Mouse (Mus musculus) megakaryocyte-erythroid progenitor cell, adult 5-6 weeks (primary cell): ENCODE measurements around the gene Slc51a. TPM values are rescaled to one million over a fixed set of nuclear protein-coding genes. Genes with fewer than 3 reads are reported as not detected.
"Not testable (repeated sequence)": the region's sequence is repeated elsewhere in the genome, so short reads cannot be mapped to it uniquely, and the experiment has no call there.

Experiments used
- ATAC-seq: replicated peaks from 2 replicates; pipeline ENCODE4 v1.8.0; 2016; ENCODE audit warnings: mild to moderate bottlenecking, inconsistent platforms; ENCODE audit not compliant: severe bottlenecking, poor library complexity, low FRiP score, low TSS enrichment
- total RNA-seq, 2 experiments: library from RNA; stranded (forward) in 1 of 2; stranded (reverse) in 1 of 2; fragments of 200-1000, 215-1000 nt in 1 of 2; fragments of >200 nt in 1 of 2; fragmentation: Nextera tagmentation in 1 of 2; gene quantifications; 2 replicates each; pipeline ENCODE4 v1.2.3; 2014 to 2017

The Slc51a gene
- total RNA-seq, 2 experiments from 2014 or later: 1.3 to 2.7 TPM

DNA sequence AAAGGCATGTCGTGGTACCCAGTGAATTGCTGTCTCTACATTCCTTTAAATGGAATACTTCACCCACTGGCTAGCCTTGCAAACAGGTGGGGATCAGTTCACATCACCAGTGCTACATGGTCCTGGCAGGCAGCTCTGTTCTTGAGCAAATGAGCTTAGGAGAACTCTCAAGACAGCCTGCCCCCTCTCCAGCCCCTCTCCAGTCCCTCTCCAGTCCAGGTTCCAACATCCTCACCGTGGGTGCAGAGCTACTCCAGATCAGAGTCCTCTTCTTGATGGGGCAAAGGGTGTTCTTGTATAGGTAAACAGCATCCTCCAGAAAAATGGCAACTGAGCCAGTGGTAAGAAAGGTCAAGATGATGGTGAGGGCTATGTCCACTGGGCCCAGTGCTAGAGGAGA is 8.3 kb downstream of the Slc51a start:
- no peak for ATAC-seq

DNA sequence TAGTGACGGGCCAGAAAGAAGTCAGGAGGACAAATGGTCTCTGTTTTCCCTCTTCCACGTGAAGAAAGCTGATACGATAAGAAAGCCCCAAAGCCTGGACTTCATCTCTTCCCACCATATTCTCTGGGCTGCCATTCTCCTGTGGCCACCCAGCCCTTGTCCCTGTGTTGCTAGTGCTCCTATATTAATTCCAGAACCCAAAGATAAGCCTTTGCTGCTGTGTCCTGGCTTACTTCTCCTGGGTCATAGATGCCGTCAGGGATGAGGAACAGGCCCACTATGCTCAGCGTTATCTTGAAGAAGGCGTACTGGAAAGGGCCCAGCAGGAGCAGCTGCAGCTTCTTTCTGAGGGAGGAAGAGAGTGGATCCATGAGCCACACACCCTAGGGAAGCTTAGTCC is 10.4 kb downstream of the Slc51a start:
- no peak for ATAC-seq

DNA sequence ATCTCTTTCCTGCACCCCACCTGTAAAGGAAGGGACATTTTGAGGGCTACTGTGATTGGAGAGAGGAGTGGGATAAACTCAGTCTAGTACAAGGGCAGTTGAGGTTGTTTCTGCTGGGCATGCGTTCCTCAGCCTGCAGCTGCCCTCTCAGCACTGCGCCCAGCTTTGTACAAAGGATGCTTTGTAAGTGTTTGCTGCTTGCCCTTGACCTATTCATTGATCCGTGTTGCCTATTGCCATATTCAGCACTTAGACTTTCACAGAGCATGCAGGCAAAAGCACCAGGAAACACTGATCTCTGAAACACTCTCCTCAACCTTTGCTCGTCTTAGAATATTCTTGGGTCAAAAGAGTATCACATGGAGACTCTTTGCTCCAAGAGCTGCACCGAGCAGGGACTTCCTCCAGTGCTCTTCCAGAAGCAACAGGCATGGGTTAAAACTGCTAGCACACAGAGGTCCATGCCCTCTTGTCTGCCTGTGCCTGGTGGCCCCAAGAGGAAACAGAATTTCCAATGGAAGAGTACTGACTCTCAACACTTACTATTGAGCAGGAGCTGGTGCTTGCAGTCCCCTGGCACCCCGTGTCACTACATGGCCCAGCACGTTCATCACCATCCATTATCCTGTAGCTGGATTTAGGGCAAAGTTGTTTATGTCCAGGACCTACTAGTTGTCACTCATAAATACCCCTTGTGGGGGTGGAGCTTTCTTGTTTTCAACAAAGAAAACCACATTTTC is 15.2 kb downstream of the Slc51a start:
- no peak for ATAC-seq

DNA sequence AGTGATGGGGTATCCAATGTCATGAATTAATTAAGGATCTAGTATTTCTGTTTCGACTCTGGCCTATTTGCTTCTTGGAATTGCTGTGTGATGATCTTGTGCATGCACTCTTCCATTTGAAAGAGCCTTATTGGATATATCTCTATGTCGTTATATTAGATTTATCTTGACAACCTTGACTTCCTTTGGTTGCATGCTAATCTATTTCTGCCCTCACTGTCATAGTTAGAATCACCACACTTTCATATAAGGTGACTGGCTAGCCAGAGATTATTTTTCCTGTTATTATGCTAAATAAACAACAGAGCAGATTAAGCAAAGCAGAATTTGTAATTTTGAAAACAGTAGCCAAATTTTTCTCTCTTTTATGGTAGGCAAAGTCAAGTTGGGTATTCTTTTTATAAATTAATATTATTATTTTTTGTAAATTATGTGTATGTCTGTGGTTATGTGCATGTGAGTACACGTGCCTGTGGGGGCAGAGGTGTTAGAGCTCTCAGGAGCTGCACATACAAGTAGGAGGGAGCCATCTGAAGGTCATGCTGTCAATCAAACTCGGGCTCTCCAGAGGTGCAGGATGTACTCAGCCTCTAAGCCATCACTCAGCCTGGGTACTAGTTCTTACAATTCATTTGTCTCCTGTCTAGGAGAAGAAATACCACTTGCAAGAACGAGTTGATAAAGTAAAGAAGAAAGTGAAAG is 18.1 kb downstream of the Slc51a start:
- 0 out of 2 replicates have a peak, but pooled peaks have one; percentile 25 for ATAC-seq

DNA sequence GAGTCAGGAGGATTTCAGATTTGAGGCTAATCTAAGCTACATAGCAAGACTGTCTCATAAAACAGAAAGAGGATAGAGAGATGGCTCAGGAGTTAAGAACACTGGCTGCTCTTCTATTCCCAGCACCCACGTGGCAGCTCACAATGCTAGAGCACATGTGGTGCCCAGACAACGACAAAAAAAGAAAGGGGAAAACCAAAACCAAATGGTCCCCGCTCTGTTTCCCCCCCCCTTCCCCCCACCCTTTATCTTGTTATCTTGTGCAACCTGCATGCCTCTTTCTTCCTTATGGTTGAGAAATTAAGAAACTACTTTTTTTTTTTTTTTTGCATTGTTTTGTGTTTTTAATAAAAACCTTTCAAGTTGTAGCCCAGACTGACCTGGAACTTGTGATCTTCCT is 19.2 kb downstream of the Slc51a start:
- ATAC-seq: no peak

DNA sequence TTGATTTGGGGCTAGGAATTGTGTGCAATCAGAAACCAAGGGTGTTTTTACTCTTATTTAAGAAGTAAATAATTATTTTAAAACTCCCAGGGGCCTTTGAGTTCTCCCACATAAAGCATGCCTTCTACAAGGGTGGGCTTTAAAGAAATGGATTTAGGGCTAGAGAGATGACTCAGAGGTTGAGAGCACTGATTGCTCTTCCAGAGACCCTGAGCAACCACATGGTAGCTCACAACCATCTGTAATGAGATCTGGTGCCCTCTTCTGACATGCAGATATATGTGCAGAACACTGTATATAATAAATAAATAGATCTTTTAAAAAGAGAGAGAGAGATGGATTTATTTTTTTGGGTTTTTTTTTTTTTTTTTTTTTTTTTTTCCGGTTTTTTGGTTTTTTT is 22.8 kb downstream of the Slc51a start:
- ATAC-seq: no peak

DNA sequence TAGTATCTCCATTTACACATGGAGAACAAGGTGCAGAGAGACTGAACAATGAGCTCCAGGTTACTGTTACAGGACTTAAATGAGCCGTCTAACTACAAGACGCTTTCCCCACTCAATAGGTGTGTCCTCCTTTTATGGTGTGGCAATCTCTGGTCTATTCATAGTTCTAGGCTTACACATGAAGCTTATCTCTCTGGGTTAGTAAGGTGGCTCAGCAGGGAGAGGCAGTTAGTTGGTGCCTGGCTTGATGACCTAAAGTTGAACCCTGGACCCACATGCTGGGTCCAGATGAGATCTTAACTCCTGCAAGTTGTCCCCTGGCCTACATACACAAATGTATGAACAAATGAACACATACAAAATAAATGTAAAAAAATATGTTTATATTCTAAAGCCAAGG is 24.3 kb downstream of the Slc51a start:
- ATAC-seq: peak; percentile 85

DNA sequence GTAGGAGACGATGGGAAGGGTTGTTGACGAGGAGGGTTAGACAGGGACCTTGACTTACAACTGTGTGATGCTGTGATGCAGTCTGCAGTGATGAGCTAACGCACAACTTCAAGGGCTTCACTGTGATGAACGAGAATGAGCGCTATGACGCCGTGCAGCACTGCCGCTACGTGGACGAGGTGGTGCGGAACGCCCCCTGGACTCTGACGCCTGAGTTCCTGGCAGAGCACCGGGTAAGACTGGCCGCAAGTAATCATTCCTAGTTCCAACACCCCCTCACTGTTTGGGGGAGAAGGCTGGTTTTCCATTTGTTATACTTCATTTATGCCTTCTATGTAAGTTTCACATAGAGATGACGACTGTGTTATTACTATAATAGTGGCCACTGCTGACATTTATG is 24.7 kb downstream of the Slc51a start:
- no peak for ATAC-seq

DNA sequence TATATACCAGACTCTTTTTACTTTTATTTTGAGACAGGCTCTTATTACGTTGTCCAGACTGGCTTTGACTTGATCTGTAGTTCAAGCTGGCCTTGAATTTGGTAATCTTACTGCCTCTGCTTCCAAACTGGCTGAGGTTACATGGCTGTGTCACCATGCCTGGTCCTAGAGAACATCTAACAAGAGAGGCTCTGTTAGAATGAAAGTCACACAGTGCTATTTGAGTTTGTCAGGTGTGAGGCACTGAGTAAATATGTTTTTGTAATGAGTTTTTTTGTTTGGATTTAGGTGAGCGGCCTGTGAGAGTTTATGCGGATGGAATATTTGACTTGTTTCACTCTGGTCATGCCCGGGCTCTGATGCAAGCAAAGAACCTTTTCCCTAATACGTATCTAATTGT is 26.0 kb downstream of the Slc51a start:
- ATAC-seq: no peak

DNA sequence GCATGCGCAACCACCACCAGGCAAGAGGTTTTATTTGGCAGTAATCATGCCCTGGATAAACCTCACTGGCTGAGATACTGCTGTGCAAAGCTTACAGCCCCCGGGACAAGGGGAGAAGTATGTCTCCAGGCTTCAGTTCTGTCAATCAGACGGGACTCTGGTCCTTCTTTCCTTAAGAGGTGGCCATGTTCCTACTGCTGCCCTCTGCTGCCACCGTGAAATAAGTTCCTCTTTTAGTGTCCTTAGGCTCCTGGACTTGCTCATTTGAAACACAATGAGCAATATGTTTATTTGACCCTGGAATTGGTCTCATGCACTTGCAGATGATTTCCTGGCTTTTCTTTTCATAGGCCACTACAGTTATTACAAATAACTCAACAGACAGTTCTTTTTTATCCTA is 27.2 kb downstream of the Slc51a start:
- no peak for ATAC-seq

DNA sequence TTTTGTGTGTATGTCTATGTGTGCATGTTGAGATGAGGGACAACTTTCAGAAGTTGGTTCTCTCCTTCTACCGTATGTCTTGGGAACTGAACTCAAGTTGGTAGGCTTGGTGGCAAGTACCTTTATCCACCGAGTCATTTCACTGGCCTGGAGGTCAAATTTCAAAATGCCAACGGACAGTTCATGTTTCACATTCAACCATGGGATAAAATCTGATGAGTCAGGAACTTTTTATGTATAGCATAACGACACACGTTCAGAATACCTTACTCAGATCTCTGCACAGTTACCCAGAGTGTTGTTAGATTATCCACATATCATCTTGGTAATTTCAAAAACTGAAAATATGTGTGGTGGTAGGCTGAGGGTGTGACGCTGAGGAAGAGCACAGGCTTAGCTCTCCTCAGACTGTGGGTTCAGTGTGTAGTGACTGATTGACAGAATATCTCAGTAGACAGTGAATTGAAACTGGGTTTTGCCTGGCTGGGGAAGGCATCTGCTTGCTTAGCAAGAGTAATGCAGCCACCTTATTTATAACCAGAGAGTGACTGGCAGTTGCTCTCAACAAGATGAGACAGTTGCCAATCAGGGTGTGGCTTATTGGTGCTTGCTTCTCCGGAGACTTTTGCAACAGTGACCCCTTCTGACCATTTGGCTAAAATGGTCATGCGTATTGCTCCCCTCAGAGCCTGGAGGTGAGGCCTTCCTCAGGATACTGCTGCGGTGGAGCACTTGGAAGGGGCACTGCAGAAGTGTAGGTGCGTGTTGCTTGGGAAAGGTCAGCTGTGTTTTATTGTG is 29.9 kb downstream of the Slc51a start:
- ATAC-seq: peak; percentile 85

DNA sequence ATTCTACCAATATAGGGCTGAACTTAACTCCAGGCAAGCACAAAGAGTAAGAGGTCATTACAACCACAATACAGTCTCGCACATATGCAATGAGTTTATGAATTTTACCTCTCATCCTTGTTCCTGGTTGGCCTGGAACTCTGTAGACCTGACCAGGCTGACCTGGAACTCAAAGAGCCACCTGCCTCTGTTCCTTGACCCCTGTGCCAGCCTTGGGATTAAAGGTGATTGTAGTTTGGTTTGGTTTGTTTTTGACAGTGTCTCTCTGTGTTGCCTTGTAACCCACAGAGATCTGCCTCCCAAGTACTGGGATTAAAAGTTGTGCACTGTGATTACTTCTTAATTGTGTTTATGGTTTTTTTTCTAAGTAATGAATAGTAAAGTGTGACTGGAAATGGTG is 30.9 kb downstream of the Slc51a start:
- no peak for ATAC-seq

DNA sequence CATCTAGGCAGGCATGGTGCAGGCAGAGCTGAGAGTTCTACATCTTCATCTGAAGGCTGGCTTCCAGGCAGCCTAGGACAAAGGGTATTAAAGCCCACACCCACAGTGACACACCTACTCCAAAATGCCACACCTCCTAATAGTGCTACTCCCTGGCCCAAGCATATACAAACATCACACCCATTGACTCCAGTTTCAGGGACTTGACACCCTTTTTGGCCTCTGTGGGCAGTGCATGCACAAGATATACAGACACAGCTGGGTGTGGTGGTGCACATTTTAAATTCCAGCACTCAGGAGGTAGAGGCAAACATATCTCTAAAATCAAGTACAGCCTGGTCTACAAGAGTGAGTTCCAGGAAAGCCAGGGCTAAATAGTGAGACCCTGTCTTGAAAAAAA is 31.6 kb downstream of the Slc51a start:
- ATAC-seq: no peak

DNA sequence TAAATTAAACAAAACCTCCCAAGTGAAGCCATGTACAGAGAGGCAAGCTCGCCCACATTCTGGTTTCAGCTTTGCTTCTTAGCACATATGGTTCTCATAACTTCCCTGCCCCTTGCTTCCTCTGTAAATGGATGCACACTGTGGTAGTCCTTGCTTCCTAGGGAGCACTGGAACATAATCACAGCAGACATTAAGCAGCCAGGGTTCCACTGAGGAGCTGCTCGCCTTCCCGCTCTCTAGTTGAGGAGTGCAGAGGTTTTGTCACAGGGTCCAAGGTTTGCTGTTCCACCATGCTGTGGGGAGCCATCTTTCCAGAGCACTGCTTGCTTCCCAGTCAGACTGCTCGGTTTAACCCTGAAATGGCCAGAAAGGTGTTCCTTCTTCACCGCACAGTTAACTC is 33.0 kb downstream of the Slc51a start:
- ATAC-seq: no peak

DNA sequence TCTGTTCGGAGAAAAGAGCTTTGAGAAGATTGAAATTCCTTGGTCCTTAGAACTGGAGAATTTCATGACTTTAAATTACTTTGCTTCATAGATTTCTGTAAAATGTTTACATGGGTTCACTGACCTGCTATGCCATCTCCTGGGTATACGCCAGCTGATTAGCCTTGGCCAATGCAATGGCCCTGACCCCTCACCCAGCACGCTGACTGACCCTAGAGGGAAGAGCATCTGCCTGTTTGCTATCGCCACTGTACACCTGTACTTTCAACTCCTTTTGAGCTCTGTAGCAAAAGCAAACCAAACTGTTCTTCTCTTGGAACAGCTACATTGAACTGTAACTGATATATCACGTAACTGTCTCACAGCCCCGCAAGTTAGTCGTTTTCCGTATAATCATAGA is 34.6 kb downstream of the Slc51a start:
- ATAC-seq: no peak

DNA sequence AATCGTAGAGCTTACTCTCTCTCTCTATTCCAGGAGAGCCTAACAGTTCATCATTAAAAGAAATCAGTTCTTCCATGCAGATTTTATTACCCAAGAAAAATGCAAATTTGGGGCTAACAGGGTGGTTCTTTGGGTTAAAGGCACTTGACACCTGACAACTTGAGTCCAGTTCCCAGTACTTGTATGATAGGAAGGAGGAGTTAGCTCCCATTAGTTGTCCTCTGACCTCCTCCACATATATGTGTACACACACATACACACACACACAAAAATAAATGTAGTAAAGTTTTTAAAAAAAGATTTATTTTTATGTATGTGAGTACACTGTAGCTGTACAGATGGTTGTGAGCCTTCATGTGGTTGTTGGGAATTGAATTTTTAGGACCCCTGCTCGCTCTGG is 37.5 kb downstream of the Slc51a start:
- no peak for ATAC-seq

DNA sequence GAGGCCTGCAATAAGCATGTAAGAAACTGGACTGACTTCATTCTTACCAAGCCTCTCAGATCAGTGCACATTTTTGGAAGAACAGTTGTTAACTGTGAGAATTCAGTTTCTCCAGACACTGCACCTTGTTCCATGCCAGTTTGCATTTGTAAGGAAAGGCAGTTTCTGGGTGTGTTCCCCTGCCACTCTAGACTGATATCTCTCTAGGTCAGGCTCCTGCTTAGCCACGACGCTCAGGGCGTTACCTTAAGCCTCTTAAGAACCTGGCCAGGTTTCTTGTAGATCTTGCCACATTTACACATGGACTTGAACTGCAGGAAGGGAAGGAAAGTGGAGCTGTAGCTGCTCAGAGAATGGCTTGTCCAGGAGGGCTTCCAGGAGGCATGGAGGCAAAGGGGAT is 38.0 kb downstream of the Slc51a start:
- ATAC-seq: peak; percentile 92

DNA sequence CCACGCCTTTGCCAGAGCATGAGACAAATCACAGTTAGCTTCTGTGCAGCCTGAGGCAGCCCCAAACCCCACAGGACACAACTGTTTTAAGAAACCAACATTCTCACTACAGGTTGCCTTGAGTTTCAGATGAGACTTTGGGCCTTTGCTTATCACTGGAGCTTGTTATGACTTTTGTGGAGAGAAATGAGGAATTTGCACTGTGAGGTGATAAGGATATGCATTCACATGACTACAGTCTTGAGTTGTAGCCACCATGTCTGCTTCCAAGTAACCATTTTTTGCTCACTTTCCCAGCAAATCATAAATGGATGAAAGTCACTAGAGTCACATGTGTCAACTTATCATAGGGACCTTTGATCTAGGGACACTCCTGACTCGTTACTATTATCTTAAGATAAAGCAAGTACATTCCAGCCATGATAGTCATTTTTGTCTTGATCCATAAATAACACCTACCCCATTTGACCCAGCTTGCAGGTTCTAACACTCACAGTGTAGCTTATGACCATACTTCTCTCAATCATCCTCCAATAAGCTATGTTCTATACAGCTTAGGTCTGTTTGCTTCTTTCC is 41.0 kb downstream of the Slc51a start:
- ATAC-seq: no peak

DNA sequence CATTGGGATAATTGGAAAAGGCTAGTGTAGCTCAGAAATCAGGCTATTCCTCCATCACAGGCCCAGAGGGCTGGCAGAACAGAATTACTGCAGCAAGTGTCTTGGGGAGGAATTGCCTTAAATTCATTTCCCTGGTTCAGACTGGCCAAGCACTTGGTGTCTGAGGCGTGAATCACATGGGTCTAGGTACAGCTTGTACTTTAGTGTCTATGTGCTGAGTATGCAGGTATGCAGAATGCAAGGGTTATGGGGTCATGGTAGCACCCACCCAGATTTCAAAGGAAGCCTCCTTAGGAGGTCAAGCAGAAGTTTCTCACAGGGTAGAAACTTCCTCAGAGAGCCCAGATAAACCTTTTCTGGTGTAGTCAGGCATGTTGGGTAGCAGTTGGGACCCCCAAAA is 42.1 kb downstream of the Slc51a start:
- no peak for ATAC-seq

DNA sequence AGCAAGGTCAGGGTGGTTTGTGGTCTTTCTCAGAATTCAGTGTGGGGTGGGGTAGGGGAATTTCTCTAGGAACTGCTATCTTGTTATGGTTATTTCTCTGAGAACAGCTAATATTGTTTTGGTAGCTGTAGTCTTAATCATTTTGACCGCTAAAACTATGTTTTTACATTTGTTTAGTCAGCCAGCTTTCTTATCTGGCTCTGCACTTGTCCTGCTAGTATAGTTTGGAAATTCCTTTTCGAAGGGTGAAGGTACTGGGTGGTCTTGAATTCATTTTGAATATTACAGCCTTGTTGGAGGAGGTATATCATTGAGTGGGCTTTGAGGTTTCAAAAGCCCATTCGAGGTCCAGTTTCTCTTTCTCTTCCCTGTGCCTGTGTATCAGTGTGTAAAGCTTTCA is 43.1 kb downstream of the Slc51a start:
- not testable (repeated sequence) for ATAC-seq
